Mouse (Mus musculus) forebrain, embryonic 10.5 days (tissue): ENCODE results near the gene Slc30a3. TPM values are rescaled to one million over a fixed set of nuclear protein-coding genes. Genes with fewer than 3 reads are reported as not detected.
A peak's percentile ranks its signal among the peaks of the same experiment; 100 is the strongest.

Experiments used
- DNase-seq: peaks from one replicate; pipeline ENCODE4 v3.0.0-alpha.2; 2017; ENCODE audit warnings: low spot score; ENCODE audit errors: extremely low spot score
- H3K27ac ChIP-seq: fragments of 300-500 bp; sonication (generic); 2 replicates; pipeline ENCODE4 v1.5.1; 2016; ENCODE audit warnings: mild to moderate bottlenecking
- H3K27me3 ChIP-seq: fragments of 300-500 bp; sonication (generic); 2 replicates; pipeline ENCODE4 v1.6.1; 2016; ENCODE audit warnings: mild to moderate bottlenecking; ENCODE audit not compliant: poor library complexity, severe bottlenecking
- H3K36me3 ChIP-seq: fragments of 300-500 bp; sonication (generic); replicated peaks from 2 replicates; pipeline ENCODE4 v1.6.1; 2016; ENCODE audit warnings: mild to moderate bottlenecking, moderate library complexity
- H3K4me1 ChIP-seq: fragments of 300-500 bp; sonication (generic); 2 replicates; pipeline ENCODE4 v1.6.1; 2016
- H3K4me3 ChIP-seq: fragments of 300-500 bp; sonication (generic); 2 replicates; pipeline ENCODE4 v1.5.1; 2016; ENCODE audit warnings: mild to moderate bottlenecking, moderate library complexity
- H3K9me3 ChIP-seq: fragments of 300-500 bp; sonication (generic); 2 replicates; pipeline ENCODE4 v1.6.1; 2016; ENCODE audit warnings: mild to moderate bottlenecking, moderate library complexity
- WGBS: fragments of 180-500 bp; shearing (Covaris S2); methylation state at CpG from one replicate; pipeline ENCODE4 v1.1.7; 2016; 5-methylcytosine and 5-hydroxymethylcytosine counted together
- polyA plus RNA-seq: library from polyadenylated mRNA; unstranded; fragments of >200 nt; fragmentation: Nextera tagmentation; extraction: Ambion mirVana; gene quantifications from 2 replicates; pipeline ENCODE4 v1.2.1, GENCODE M21; 2016

Gene Slc30a3
- polyA plus RNA-seq, 1 experiment from 2014 or later, result 0.32 TPM

GRCm38 (mm10) chr5:31116912-31117311 lies 8.9 kb upstream of the Slc30a3 start:
- no peak for DNase-seq
- H3K4me1 ChIP-seq, result no peaks in the 10 kb centered on the region
- H3K36me3 ChIP-seq, result no peaks in the 10 kb centered on the region
- peaks cover 9% of the 10 kb centered on the region for H3K27me3 ChIP-seq
- H3K27ac ChIP-seq, result no peak overlapping the region
- WGBS, result 28% methylated on average over 10 of the region's 10 CpGs
- H3K4me3 ChIP-seq, result no peak overlapping the region
- H3K9me3 ChIP-seq, result no peaks in the 10 kb centered on the region

GRCm38 (mm10) chr5:31116354-31116753 lies 8.3 kb upstream of the Slc30a3 start, which contains the start of gene Trim54:
TSS of gene Trim54 (plus strand) at chr5:31116712.
- H3K27me3 ChIP-seq, result peaks cover 9% of the 10 kb centered on the region
- 53% methylated on average over 3 of the region's 3 CpGs for WGBS

GRCm38 (mm10) chr5:31110781-31111180 lies 2.7 kb upstream of the Slc30a3 start:
- H3K36me3 ChIP-seq, result no peaks in the 10 kb centered on the region
- H3K4me3 ChIP-seq, result no peak overlapping the region
- no peaks in the 10 kb centered on the region for H3K27me3 ChIP-seq
- 42% methylated on average over 7 of the region's 7 CpGs for WGBS
- H3K9me3 ChIP-seq, result no peaks in the 10 kb centered on the region
- DNase-seq, result no peak
- H3K4me1 ChIP-seq, result no peaks in the 10 kb centered on the region
- no peak overlapping the region for H3K27ac ChIP-seq

More at GRCm38 (mm10) chr5:31116354-31116753, 8.3 kb upstream of the Slc30a3 start, which contains the start of gene Trim54:
- no peak for DNase-seq
- H3K4me1 ChIP-seq, result no peaks in the 10 kb centered on the region
- no peaks in the 10 kb centered on the region for H3K9me3 ChIP-seq
- no peaks in the 10 kb centered on the region for H3K36me3 ChIP-seq
- no peak within 1 kb of the TSS for H3K27ac ChIP-seq
- H3K4me3 ChIP-seq, result no peak within 1 kb of the TSS

- H3K27me3 ChIP-seq, result no peaks in the 10 kb centered on the region
- no peak for DNase-seq
- H3K36me3 ChIP-seq, result no peaks in the 10 kb centered on the region
- H3K4me1 ChIP-seq, result no peaks in the 10 kb centered on the region
- 88% methylated on average over 9 of the region's 9 CpGs for WGBS
- H3K4me3 ChIP-seq, result no peak within 1 kb of the TSS
- H3K9me3 ChIP-seq, result no peaks in the 10 kb centered on the region
- no peak within 1 kb of the TSS for H3K27ac ChIP-seq
Observed at GRCm38 (mm10) chr5:31105814-31106335, 2.2 kb downstream of the Slc30a3 start, which contains the start of gene Dnajc5g. TSS of gene Dnajc5g (plus strand) at chr5:31106285.

GRCm38 (mm10) chr5:31095711-31096480 lies 12.1 kb downstream of the Slc30a3 start:
- H3K4me3 ChIP-seq, result peak overlapping the region; percentile 52
- H3K27me3 ChIP-seq, result peaks cover 85% of the 10 kb centered on the region
- no peak overlapping the region for H3K27ac ChIP-seq
- no peaks in the 10 kb centered on the region for H3K36me3 ChIP-seq
- H3K4me1 ChIP-seq, result peaks cover 44% of the 10 kb centered on the region
- no peak for DNase-seq
- H3K9me3 ChIP-seq, result no peaks in the 10 kb centered on the region
- 26% methylated on average over 11 of the region's 11 CpGs for WGBS

GRCm38 (mm10) chr5:31094799-31095691 lies 13.0 kb downstream of the Slc30a3 start:
- Histone ChIP-seq H3K4me1 (peaks cover 44% of the 10 kb centered on the region), H3K4me3 (peak overlapping the region; percentile 52), H3K27me3 (peaks cover 94% of the 10 kb centered on the region), H3K9me3 (no peaks in the 10 kb centered on the region), H3K36me3 (no peaks in the 10 kb centered on the region), H3K27ac (no peak overlapping the region)
- peak; percentile 46 for DNase-seq
- under 1% methylated on average over 59 of the region's 59 CpGs for WGBS

- peak; percentile 49 for DNase-seq
- Histone ChIP-seq H3K4me3 (peak overlapping the region; percentile 52), H3K9me3 (no peaks in the 10 kb centered on the region), H3K27me3 (peaks cover 100% of the 10 kb centered on the region), H3K27ac (no peak overlapping the region), H3K36me3 (no peaks in the 10 kb centered on the region), H3K4me1 (peaks cover 44% of the 10 kb centered on the region)
- WGBS, result 2% methylated on average over 29 of the region's 29 CpGs
Observed at GRCm38 (mm10) chr5:31094100-31094798, 13.8 kb downstream of the Slc30a3 start.

DNA sequence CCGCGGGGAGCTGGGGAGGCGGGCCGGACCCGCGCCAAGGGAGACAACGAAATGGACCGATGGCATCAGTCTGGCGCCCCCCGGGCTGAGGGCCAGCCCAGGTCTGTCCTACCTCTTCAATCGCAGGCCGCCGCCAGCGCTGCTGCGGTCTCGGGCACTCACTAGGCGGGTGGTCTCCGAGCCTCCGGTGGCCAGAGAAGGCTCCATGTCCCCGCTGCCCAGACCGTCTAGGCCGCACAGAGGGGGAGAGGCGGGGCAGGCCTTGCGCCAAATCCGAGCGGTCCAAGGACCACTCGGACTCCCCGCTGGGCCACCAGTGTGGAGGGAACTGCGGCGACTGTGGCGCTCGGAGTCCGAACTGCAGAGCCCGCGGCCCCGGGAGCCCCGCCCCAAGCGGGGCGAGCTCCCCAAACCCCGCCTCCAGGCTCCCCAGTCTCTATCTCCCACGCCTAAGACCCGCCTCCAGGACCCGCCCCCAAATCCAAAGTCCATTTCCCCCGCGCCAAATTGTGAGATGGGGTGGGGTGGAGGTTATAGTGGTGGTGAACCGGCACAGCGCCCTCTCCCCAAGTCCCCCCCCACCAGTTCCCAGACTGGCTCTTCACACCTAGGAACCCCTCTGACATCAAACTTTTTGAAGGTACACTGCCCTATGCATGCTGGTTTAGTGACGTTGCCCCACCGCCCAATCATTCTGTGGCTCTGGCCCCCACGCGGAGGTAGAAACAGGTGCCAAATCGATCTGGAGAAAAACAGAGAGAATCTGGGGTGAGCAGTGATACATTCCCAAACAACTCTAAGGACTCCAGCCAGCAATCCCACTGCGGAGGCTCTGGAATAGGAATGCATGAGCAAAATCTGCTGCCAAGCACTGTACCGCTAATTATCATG lies 14.6 kb downstream of the Slc30a3 start:
- Histone ChIP-seq H3K27ac (0 out of 2 replicates have a peak overlapping the region, but pooled peaks have one; percentile 11), H3K4me3 (peak overlapping the region; percentile 52), H3K4me1 (peaks cover 44% of the 10 kb centered on the region), H3K9me3 (no peaks in the 10 kb centered on the region), H3K27me3 (peaks cover 100% of the 10 kb centered on the region), H3K36me3 (no peaks in the 10 kb centered on the region)
- DNase-seq, result no peak
- under 1% methylated on average over 54 of the region's 54 CpGs for WGBS

DNA sequence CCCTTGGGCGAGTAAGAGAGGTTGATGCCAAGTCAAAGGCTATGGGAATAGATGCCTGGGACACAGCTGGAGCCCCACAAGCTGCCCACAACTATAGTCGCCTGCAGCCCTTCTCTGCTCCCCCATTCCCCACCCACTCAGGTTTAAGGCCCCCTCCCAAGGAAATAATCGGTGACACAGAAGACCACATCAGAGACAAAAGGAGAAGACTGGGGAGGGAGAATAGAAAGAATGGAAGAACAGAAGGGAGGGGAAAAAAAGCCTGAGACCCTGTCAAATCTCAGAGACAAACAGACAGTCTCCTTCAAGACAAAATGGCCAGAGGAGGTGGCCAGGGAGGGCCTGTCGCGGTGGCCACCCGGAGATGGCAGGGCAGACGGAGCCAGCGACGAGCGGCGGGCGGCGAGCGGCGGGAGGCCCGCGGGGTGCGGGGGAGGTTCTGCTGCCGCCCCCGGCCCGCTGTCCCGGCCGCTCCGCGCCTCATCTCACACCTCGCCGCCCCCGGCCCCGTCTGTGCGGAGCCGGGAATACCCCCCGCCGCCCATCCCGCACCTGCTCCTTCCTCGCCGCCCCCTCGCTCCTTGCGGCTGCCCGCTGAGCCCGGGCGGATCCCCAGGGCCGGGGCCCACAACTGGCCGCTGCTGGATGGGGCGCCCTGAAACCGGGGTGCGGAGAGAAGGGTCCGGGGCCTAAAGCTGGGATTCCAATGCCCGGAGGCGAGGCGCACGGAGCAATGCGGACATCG lies 15.6 kb downstream of the Slc30a3 start:
- no peak for DNase-seq
- Histone ChIP-seq H3K4me1 (peaks cover 44% of the 10 kb centered on the region), H3K36me3 (no peaks in the 10 kb centered on the region), H3K27ac (0 out of 2 replicates have a peak overlapping the region, but pooled peaks have one; percentile 11), H3K27me3 (peaks cover 100% of the 10 kb centered on the region), H3K9me3 (no peaks in the 10 kb centered on the region), H3K4me3 (peak overlapping the region; percentile 52)
- 2% methylated on average over 45 of the region's 53 CpGs for WGBS

DNA sequence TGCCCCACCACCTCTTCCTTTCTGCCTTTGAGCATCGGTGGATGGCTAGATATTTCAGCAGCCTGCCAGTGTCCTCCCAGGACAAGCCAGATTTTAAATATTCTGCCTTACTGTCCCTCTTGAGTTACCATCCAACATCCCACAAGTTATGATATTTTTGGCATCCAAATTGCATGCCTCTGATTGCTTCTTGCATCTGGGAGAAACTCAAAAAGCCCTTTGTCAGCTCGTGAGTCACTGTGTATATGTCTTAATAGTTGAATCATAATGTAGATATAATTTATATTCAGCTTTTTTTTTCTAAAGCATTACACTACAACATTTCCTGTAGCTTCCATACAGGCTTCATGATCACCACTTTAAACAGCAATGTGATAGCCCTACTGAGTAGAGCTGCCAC lies 20.9 kb downstream of the Slc30a3 start:
- H3K27ac ChIP-seq, result no peak overlapping the region
- H3K4me3 ChIP-seq, result no peak overlapping the region
- DNase-seq, result no peak
- WGBS, result 81% methylated on average over 2 of the region's 2 CpGs
- no peaks in the 10 kb centered on the region for H3K36me3 ChIP-seq
- no peaks in the 10 kb centered on the region for H3K9me3 ChIP-seq
- peaks cover 33% of the 10 kb centered on the region for H3K4me1 ChIP-seq
- peaks cover 77% of the 10 kb centered on the region for H3K27me3 ChIP-seq

DNA sequence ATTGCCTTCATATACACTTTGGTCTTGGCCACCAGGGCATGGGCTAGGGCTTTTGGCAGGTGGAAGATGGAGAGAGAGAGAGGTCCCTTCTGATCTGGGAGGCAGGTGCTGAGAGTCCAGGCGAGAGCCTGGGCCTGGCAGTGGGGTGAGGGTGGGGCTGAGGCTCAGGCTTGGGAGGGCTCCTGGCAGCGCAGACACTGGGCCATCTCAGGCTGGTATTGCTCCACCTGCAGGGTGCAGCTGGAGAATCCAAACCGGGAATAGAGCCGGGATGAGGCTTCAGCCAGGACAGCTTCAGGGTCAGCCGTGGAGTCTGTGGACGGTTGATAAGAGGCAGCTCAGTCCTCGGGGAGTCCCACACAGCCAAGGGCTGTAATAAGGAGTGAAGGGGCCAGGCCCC lies 21.4 kb downstream of the Slc30a3 start:
- no peaks in the 10 kb centered on the region for H3K9me3 ChIP-seq
- no peak overlapping the region for H3K4me3 ChIP-seq
- 36% methylated on average over 7 of the region's 7 CpGs for WGBS
- H3K27me3 ChIP-seq, result peaks cover 72% of the 10 kb centered on the region
- no peak overlapping the region for H3K27ac ChIP-seq
- H3K4me1 ChIP-seq, result peaks cover 30% of the 10 kb centered on the region
- no peak for DNase-seq
- H3K36me3 ChIP-seq, result no peaks in the 10 kb centered on the region
